Mouse (Mus musculus) lung, postnatal 10 days (tissue): ENCODE results near the gene Nppa.
"Not testable (repeated sequence)": the region's sequence is repeated elsewhere in the genome, so short reads cannot be mapped to it uniquely, and the experiment has no call there.

Source experiments
- DNase-seq: peaks from one replicate; pipeline ENCODE4 v3.0.0; 2021

The Nppa gene

GRCm38 (mm10) chr4:148012216-148012615, 11.7 kb downstream of the Nppa start:
- DNase-seq, result no peak

GRCm38 (mm10) chr4:148015418-148015817, 14.9 kb downstream of the Nppa start:
- no peak for DNase-seq

- no peak for DNase-seq
These were observed 16.5 kb downstream of the Nppa start for GRCm38 (mm10) chr4:148016981-148017380.

- no peak for DNase-seq
These were observed 17.9 kb downstream of the Nppa start for GRCm38 (mm10) chr4:148018410-148018809.

- DNase-seq, result no peak
These were observed 23.5 kb downstream of the Nppa start for GRCm38 (mm10) chr4:148024003-148024402.

GRCm38 (mm10) chr4:148029297-148029696, 28.8 kb downstream of the Nppa start:
- DNase-seq, result no peak

GRCm38 (mm10) chr4:148030506-148030905, 30.0 kb downstream of the Nppa start:
- DNase-seq, result no peak

- DNase-seq, result no peak
These were observed 33.4 kb downstream of the Nppa start for GRCm38 (mm10) chr4:148033858-148034410.

- DNase-seq, result no peak
These were observed 34.9 kb downstream of the Nppa start for GRCm38 (mm10) chr4:148035440-148035839.

GRCm38 (mm10) chr4:148038079-148038599, 37.6 kb downstream of the Nppa start:
- DNase-seq, result no peak

- DNase-seq, result peak; percentile 99
These were observed 38.2 kb downstream of the Nppa start, which contains the start of the genes Clcn6 and Mthfr for GRCm38 (mm10) chr4:148038600-148039253. Gene Clcn6 (minus strand): TSS chr4:148038821. Gene Mthfr (plus strand): TSS chr4:148039077.

GRCm38 (mm10) chr4:148039254-148040028, 38.9 kb downstream of the Nppa start:
- no peak for DNase-seq

GRCm38 (mm10) chr4:148040029-148040830, 39.7 kb downstream of the Nppa start:
- DNase-seq, result no peak

GRCm38 (mm10) chr4:148040933-148041610, 40.5 kb downstream of the Nppa start:
- peak; percentile 91 for DNase-seq

- peak; percentile 73 for DNase-seq
These were observed 41.2 kb downstream of the Nppa start for GRCm38 (mm10) chr4:148041611-148042191.

- DNase-seq, result peak; percentile 45
These were observed 42.8 kb downstream of the Nppa start for GRCm38 (mm10) chr4:148043327-148043726.

GRCm38 (mm10) chr4:148044113-148044512, 43.6 kb downstream of the Nppa start:
- DNase-seq, result no peak

GRCm38 (mm10) chr4:148046450-148047031, 46.0 kb downstream of the Nppa start:
- DNase-seq, result no peak

- not testable (repeated sequence) for DNase-seq
These were observed 49.9 kb downstream of the Nppa start for GRCm38 (mm10) chr4:148050396-148050914.

GRCm38 (mm10) chr4:148051046-148051776, 50.7 kb downstream of the Nppa start:
- no peak for DNase-seq
